Mouse (Mus musculus) spleen, adult 18-20 months (tissue): ENCODE results near the gene Sdhb.

Source experiments
- DNase-seq, 2 experiments: peaks; one replicate each; pipeline ENCODE4 v3.0.0; 2022; ENCODE audit warnings: mixed read lengths in 2 of 2

Sdhb gene

DNA sequence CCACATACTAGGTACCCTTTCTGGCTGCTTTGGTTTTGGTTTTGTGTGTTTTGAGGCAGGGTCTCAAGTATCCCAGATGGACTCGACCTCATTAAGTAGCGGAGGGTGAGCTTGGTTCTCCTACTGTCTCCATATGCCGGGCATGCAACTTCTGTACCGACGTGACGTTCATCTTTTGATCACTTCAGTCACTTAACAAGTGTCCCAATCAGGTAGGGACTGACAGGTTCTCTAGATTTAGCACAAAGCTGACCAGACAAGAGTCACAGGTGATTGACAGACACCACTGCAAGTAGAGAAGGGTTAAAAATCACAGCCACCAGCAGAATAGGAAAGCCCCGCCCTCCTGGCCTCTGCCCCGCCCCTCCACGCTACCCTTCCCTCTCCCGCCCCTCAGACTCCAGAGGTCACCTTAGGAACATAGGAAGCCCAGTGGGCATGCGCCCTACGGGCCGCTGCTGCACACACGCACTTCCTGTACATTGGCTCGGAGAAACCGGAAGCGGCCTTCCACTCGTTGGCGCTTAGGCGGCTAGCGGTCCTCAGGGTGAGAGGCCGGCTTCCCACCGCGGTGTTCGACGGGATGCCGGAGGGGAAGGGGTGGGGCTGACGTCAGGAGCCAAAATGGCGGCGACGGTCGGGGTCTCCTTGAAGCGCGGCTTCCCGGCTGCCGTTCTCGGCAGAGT, at the start of gene Sdhb:
Gene Sdhb (plus strand): TSS at position 423 of the 686 bp plus-strand sequence.
- peak; percentile 87 to 94 for DNase-seq

DNA sequence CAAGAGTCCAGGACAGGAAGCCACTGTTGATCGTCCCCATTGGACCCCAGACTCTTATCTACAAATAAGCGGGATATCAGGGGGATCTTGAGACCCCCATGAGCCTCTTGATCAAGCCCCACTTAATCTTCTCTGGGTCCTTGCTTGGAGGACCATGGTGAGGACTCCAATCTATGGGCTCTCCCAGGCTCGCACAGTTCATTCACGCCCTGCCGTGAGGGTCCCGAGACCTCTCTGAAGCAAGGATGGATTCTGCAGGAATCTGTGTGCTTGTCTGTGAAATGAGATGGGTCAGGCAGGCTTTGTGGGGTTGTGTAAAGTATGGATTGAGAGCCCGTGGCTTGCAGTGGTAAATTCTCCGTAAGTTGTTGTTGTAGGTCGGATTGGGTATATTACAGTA, 49.6 kb upstream of the Sdhb start:
- DNase-seq = no peak

DNA sequence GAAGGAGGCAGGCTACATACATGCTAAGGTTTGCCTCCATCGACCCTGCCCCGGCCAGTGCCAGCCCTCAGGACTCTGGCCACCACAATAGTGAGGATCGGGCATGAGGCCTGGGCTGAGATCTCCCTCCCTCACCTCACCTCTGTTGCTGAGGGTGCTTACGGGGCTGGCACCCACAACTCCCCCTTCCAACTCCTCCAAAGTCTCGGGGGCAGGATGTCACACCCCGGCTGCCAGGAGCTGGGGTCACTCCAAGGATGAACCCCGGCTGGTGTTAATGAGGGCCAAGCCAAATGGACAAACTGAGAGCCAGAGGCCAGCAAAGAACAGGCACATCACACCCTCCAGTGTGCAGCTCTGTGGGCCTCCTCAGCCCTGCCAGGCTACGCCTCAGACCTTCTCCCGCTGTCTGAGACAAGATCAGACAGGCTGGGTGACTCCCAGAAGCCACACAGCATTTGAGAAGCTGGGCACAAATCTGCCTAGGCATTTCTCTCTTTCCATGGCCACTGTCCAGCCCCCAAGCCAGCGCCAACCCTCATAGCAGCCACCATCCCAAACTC, 48.7 kb upstream of the Sdhb start:
- DNase-seq = no peak

DNA sequence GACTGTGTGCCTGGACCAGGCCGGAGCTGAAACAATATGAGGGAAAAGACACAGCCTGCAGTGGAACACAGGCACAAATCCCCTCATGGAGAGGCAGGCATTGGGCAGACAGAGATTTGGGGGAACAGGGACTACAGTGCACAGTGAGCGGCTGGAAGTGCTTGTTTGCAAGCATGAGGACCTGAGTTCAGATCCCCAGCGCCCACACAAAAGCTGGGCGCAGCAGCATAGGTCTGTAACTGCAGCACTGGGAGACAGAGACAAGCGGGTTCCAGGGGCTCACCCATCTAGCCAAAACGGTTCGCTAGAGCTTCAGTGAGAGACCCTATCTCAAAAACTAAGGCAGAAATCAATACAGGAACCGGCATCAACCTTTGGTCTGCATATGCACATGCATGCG, 47.4 kb upstream of the Sdhb start:
- DNase-seq = no peak

DNA sequence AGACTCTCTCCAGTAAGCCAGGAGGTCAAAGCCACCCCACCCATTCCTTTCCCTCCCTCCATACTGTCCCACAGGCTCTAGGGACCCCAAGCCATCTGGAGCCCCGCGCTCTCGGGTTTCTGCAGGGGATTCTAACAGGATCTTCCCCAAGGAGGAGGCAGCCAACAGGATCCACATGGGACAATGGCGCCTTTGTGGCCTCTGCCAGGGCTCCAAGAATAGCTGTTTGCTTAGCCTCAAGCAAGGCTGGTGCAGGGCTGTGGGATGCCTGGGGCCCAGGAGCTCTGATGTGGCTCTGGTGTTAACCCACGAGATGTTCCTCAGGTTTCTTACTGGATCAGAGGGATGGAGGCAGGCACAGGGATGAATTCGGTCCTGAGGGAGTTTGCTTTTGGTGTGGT, 46.3 kb upstream of the Sdhb start:
- no peak for DNase-seq

DNA sequence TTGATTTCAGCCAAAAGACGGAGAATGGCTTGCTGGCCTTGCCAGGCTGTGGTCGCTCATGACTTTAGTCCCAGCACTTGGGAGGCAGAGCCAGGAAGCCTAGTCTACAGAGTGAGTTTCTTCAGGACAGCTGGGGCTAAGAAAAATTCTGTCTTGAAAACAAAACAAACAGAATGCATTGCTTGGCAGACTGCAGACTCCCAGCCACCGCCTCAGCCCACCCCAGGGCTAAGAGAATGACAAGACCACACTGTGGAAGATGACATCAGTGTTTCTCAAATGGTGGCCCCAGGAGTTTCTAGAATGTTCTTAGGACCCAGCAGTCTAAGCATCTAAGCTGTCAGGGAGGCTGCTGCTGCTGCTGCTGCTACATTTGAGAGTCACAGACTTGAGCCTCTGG, 45.8 kb upstream of the Sdhb start:
- DNase-seq = no peak

DNA sequence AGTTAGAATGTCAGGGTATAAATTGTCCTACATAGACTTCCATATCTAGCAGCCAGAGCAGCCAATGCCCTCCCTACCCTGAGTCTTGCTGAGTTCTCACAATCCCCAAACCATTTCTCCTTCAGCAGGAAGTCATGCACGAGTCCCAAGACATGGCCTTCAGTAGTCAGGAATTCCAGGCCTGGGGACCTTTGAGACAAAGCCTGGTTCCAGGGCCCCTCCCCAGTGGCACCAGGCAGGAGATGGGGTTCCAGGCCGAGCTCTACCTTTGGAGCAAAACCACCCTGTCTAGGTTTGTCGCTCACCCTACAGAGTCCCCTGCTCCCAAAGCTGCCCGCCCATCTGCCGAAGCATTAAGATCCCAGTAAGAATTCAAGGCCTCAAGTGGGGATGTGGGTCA, 44.7 kb upstream of the Sdhb start:
- no peak for DNase-seq

DNA sequence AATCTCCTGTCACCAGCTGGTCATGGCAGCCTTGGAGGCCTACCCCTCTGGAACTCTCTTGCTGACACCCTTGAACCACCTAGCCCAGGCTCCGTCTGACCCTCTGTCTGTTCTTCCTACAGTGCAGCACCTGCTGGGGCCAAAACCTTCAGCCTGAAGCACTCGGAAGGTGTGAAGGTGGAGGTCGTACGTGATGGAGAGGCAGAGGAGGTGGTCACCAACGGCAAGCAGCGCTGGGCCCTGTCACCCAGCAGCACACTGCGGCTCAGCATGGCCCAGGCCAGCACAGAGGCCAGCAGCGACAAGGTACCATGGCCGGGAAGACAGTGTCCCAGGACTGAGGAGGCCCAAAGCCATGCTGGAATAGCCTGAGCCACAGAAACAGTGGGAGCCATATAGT, 43.6 kb upstream of the Sdhb start:
- DNase-seq = no peak

DNA sequence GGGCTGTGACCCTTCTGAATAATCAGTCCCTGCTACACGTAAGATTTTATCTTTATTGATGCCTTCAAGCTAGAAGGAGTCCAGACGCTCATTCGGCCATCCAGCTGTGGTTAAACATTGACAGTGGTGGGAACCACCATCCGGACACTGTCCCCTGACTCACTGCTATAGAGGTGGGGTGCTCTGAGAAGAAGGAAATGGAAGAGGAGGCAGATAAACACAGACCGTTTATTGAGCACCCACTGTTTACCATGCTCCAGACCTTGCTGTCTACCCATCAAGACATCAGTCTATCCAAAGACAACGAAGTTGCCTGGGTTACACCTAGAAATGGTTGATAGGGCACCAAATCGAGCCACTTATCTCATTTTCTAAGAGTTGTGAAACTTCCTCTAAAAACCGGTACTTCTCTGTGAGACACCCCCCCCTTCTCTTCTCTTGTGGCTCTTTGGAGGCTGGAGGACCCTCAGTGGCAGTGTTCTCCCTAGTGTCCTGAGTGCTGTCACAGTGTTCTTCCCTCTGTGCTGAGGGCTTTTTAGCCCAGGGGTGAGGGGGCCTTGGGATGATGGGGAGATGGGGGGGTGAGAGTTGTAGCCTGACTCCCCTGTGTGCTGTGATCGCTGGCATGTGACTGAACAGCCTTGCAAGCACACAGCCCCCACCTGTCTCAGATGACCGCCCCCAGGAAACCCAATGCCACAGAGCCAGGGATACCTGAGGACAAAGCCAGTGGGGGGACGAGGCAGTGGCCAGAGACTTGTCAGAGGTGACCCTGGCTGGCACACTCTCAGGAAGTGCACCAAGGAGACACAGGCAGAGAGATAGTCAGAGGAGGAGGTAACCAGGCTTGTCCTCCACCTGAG, 40.8 kb upstream of the Sdhb start:
- no peak for DNase-seq

DNA sequence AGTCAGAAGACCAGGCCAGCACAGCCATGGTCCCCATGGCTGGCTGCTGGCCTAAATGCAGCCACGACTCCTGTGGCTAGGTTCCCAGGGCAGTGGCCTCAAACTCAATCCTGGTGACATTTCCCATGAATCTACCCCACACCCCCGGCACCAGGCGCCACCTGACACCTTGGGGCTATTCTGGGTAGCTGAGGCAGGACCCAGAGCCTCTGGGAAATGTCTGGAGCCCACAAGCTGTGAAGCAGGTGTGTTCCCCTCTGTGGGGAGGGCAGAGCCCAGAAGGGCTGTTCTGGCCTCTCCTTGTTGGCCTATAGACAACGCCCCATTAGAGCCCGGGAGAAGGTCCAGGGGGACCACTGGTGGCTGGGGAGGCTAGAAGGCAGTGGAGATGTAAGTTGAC, 38.5 kb upstream of the Sdhb start:
- no peak for DNase-seq

DNA sequence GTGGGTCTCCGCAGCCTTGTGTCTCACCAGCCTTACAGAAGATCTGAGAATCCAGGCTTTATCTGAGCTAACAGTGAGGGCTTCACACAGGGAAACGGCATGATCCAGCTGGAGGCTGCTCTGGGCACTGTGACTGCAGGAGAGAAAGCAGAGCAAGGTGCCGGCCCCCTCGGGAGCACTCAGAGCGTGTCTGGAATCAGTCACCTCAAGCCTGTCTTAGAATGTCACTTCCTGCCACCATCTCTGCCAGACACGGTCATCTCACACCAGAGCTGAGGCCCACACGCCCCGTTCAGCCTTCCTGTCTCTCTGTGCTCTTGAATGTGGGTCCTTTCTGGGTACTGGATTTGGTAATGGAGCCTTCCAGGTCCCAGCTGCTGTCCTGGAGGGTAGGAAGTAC, 35.4 kb upstream of the Sdhb start:
- no peak for DNase-seq

DNA sequence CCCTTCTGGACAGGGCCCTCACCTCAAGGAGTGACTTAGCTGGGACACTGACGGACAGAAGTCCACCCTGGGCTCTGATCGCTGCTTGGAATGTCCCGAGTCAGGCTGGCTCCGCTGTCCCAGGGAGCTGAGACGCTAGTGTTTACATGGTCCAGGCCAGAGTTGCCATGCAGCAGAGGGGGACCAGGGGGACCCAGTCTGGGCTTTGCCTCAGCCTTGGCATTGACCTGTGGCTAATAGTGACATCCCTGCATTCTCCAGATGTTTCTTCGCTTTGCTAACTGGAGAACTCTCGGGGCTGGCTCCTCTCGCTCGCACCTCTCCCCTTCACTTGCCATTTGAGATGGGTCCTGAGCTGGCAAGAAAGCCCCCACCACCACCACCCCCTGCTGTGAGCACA, 32.7 kb upstream of the Sdhb start:
- DNase-seq = no peak

DNA sequence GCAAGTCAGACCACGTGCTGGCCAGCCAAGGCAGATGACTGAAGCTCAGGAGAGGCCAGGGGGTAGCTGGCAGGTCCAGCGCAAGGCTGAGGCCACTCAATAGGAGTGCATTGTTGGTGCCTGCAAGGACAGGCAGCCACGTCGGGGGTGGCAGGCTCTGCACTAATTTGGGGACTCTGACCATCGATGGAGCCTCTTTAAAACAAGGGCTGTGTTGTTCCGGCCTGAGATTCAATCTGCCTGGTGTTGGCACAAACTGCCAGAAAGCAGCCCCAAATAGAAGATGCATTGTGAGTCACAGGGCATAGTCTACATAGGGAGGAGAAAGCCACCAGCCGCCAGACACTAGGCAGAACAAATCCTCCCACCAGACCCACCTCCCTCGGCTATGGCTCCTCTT, 31.3 kb upstream of the Sdhb start:
- no peak for DNase-seq

DNA sequence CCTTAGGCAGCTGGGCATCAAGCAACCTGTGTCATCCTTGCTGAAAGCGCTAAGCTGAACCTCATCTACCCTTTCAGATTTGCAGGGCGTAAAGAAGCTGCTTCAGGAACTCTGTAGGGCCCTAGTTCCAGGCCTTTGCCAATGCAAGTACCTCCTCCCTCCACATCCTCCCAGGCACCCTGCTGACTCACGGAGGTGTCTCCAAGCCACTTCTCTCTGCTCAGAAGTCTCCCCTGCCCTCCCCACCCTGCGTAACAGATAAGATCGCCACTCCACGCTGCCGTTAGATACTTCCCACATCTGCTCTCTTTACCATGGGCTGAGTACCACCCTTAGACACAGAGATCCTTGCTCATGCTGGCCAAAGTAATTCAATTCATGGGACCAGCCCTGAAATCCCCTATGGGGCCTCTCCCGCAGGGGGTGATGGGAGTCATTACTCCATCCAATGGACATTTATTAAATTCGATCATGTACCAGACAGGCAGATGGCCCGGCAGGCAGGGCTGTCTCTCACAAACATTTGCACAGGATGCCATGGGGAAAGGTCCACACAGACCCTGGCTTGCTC, 30.0 kb upstream of the Sdhb start:
- DNase-seq = no peak

DNA sequence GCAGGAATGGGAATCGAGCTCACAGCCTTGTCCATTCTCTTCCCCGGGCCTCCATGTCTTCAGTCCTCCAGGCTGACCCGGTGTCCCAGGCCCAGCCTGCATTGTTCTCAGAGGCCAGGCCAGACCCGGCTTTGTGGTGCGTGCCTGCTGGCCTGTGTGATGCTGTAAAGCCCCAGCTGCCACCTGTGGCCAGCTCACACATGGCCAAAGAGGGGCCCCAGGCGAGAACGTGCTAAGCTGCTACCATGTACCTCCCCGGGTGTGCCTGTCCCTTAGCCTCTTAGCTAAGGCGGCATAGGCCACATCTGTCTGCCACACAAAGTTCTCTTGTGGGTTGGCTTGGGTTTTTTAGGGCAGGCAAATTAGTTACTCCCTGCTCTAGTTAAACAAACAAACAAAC, 25.4 kb upstream of the Sdhb start:
- no peak for DNase-seq

DNA sequence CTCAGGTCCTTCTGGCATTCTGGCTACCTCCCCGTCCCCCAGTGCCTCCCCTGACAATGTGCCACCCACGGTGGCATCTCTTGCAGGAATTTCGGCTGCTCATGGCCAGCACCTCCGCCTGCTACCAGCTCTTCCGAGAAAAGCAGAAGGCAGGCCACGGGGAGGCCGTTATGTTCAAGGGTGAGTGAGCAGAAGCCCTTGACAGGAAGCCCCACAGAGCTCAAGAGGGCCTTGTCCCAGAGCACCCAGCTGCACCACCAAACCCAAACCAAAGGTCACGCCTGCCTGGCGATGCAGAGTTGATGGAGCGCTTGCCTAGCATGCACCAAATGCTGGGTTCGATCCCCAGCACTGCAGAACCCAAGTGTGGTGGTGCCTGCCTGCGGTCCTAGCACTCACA, 16.6 kb upstream of the Sdhb start:
- DNase-seq = peak; percentile 67 to 76

DNA sequence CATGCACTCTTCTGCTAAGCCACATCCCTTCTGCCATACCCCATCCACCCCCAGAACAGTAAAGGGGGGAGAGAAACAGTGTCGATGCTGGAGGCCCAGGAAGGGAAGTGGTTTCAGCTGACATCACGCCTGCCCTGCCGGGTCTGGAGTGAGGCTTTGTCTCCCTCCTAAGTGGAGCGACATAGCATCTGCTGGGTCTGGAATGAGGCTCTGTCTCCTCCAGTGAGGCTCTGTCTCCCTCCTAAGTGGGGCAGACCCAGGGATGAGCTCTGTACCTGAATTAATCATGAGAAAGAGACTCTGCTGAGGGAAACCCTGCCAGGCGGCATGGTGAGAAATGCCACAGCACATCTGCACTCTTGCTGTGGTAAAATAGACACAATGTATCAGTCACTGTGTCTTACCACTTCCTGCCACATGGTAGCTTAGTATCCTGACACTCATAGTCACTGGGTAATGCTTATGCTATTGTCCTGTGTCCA, 16.0 kb upstream of the Sdhb start:
- peak; percentile 69 to 71 for DNase-seq

DNA sequence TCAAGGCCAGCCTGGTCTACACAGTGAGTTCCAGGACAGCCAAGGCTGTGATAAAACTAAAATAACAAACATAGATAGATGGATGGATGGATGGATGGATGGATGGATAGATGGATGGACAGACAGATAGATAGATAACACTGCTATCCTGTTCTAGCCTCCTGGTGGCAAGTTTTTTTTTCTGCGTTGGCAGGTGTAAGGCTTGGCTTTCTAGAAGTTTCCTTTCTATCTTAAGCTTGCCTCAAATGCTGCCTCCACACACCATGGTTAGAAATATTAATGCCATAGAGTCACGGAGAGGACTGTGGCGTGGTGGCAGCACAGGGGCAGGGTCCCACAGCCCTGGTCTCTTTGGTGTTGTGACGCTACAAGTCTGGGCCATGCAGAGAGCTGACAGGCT, 15.4 kb upstream of the Sdhb start:
- DNase-seq = no peak

DNA sequence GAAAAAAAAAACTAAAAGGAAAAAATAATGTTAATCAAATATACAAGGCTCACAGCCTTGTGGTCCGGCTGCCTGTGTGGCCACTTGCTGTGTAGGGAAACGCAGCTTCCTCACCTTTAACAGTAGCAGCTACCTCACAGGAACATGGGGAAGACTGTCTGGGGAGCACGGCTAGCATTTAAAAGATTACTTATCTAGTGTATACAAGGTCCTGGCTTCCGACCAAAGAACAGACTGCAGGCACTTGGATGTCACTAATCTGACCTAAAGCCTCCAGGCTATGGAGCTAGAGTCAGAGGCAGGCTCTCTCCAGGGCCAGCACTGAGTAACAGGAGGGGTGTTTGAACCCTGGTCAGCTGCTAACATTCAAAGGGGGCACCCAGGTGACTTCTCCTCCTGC, 15.0 kb upstream of the Sdhb start:
- DNase-seq = no peak

DNA sequence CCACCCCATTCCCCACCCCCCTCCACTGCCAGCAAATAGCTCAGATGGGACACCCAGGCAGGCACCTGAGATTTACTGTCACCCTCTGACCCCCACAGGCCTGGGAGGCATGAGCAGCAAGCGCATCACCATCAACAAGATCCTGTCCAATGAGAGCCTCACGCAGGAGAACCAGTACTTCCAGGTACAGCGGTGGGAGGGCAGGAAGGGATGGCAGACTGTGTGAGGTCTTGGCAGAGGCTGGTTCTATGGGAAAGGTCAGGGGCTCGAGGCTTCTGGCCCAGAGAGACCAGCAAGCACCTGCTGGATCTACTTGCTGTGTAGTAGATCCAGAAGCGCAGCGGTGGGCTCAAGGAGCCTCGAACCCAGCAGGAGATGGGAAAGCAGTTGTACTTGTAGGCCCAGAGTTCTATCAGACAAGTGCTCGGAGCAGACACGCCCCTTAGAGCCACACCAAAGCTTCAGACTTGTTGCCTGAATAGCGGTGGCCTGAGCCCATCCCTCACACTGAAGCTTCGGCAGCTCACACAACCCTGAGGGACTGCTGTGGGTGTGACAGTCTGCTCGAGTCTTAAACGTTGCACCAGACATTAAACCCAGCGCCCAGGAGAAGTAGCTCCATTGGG, 14.3 kb upstream of the Sdhb start:
- DNase-seq = no peak

DNA sequence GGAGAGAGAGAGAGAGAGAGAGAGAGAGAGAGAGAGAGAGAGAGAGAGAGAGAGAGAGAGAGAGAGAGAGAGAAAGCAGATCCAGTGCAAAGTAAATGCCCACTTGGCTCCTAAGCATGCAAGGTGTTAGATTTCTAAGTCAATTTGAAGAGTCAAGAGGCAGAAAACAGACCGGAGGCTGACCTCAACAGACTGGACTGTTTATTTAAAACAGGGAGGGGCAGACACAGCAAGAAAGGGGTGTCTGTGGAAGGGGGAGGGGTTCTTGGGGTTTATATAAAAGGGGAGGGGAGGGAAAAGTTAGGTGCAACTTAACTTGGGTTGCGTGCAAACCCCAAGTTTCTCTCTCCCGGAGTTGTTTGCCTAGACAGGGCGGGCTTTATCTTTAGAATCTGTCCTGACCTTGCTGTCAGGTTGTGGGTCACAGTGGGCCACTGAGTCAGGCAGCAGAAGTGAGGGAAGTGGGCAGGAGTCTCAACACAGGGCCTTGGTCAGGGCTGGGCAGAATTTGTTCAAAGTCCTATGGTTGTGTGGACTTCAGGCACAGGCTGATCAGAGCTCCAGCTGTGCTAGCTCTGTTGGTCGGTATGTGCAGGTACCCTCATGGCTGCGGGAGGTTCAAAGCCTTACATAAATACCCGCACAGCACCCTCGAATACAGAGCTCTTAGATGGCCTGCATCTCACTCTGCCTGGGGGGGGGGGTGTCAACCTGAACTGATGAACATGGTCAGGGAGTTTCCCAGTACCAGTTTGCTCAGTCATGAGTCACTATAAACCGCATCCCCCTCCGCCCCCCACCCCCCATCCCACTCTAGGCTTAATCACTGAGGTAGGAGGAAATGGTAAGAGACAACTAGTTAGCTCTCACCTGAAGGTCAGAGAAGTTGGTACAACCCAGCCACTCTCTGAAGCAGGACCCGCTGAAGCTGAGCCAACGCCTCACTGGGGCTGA, 13.2 kb upstream of the Sdhb start:
- no peak for DNase-seq

DNA sequence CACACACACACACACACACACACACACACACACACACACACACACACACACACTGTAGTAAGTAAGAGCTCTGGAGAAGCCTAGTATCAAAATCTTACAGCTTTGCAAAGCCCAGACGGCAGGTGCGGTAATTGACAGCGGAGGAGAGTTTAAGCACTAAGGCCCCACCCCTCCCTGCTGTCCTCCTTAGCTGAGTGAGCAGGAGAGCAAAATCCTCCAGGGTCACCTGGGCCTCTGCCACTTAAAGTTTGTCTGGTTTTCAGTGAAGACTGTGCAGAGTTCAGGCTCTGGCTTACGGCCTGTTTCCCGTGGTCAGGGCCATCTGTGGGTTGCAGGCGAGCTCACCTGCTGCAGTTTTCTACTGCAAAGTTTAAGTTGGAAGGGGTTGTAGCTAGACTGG, 12.5 kb upstream of the Sdhb start:
- DNase-seq = peak in 1 of 2 experiments; percentile 43
